14 mouse cellular contexts compared by ENCODE assay signal in the genomic region with DNA sequence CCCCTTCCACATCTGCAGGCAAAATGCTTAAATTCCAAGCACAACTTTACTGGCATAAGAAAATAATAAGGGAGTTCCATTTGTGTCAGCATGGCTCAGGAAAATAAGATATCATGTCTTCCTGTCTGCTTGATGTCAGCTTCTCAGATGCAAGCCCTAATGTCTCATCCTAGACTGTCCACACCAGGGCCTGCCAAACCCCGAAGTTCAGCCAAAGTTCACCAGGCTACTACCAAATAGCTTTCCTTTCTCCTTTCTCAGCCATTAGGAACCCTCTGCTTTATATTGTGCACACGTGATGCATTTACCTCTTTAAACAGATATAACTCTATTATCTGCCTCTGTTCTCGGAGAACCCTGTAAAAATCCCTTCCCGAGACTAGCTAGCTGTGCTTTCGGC.
DNase-seq lines count a peak whose midpoint lies in the region; ATAC-seq lines count a peak whose summit lies in the region.
"Had no signal": no experiment of that assay in that cellular context is flagged by ENCODE, and none has a peak within 500 bp of the region (broad histone marks: within the 10 kb centered on the region; RNA-seq: fewer than 3 reads in every experiment).

No protein-coding gene starts in this region.

- no peak overlapping the region for H3K9ac ChIP-seq in forebrain, embryonic 11.5 days (ENCODE audit: low read length)
- H3K9ac ChIP-seq in forebrain, embryonic 15.5 days (replicated peaks): no peak overlapping the region
- H3K9ac ChIP-seq in limb, embryonic 13.5 days: no peak overlapping the region
- H3K9ac ChIP-seq: hindbrain, embryonic 13.5 days; midbrain, embryonic 12.5 days had no signal

- H3K4me3 ChIP-seq in forebrain, embryonic 11.5 days (ENCODE audit: low read depth, low read length): no peak overlapping the region
- H3K4me3 ChIP-seq in forebrain, embryonic 15.5 days: no peak overlapping the region
- no peak overlapping the region for H3K4me3 ChIP-seq in limb, embryonic 13.5 days
- no peak overlapping the region for H3K4me3 ChIP-seq in limb, embryonic 10.5 days
- H3K4me3 ChIP-seq: hindbrain, embryonic 13.5 days; midbrain, embryonic 12.5 days had no signal

- WGBS in forebrain, embryonic 11.5 days: 87% methylated on average over 5 of the region's 5 CpGs
- 84% methylated on average over 5 of the region's 5 CpGs for WGBS in forebrain, embryonic 15.5 days
- 69% methylated on average over 5 of the region's 5 CpGs for WGBS in limb, embryonic 13.5 days
- WGBS in limb, embryonic 10.5 days: 87% methylated on average over 5 of the region's 5 CpGs

- no peaks in the 10 kb centered on the region for H3K36me3 ChIP-seq in forebrain, embryonic 11.5 days (ENCODE audit: control insufficient read depth, insufficient read depth, low read length)
- no peaks in the 10 kb centered on the region for H3K36me3 ChIP-seq in forebrain, embryonic 15.5 days
- H3K36me3 ChIP-seq in limb, embryonic 13.5 days: no peaks in the 10 kb centered on the region
- H3K36me3 ChIP-seq in limb, embryonic 10.5 days: no peaks in the 10 kb centered on the region
- H3K36me3 ChIP-seq: hindbrain, embryonic 13.5 days; midbrain, embryonic 12.5 days had no signal

- no peak overlapping the region for H3K27ac ChIP-seq in forebrain, embryonic 11.5 days (ENCODE audit: low read depth, low read length)
- H3K27ac ChIP-seq in forebrain, embryonic 15.5 days (replicated peaks): no peak overlapping the region
- H3K27ac ChIP-seq in limb, embryonic 13.5 days: no peak overlapping the region
- H3K27ac ChIP-seq in limb, embryonic 10.5 days: no peak overlapping the region
- H3K27ac ChIP-seq: hindbrain, embryonic 13.5 days; midbrain, embryonic 12.5 days had no signal

- ATAC-seq in forebrain, embryonic 11.5 days (replicated peaks; ENCODE audit: low FRiP score): no peak
- no peak for ATAC-seq in forebrain, embryonic 15.5 days (replicated peaks)
- peak; percentile 27; the same call in 1 of the 2 replicates for ATAC-seq in limb, embryonic 13.5 days (ENCODE audit: low FRiP score, low read depth)
- ATAC-seq: Patski had no signal

- DNase-seq in forebrain, embryonic 11.5 days (ENCODE audit: low spot score): peak; percentile 9
- DNase-seq in limb, embryonic 10.5 days (ENCODE audit: low spot score): no peak
- DNase-seq in Muller cell, postnatal 12 days (ENCODE audit: inconsistent ontology term): peak; percentile 75
- DNase-seq in heart, postnatal 4 days: peak; percentile 63
- DNase-seq in right cerebral cortex, postnatal 25 days: no peak
- DNase-seq in adrenal gland, adult (ENCODE audit: inconsistent age in 2 of 2, low spot score in 1 of 2): no peak
- DNase-seq: cerebellum, postnatal 14 days; kidney, adult 2 months; left cerebral cortex, postnatal 4 days had no signal

- no peaks in the 10 kb centered on the region for H3K9me3 ChIP-seq in forebrain, embryonic 11.5 days (ENCODE audit: control insufficient read depth, low read length)
- H3K9me3 ChIP-seq in forebrain, embryonic 15.5 days: no peaks in the 10 kb centered on the region
- no peaks in the 10 kb centered on the region for H3K9me3 ChIP-seq in limb, embryonic 13.5 days
- no peaks in the 10 kb centered on the region for H3K9me3 ChIP-seq in limb, embryonic 10.5 days (replicated peaks)
- H3K9me3 ChIP-seq: hindbrain, embryonic 13.5 days; midbrain, embryonic 12.5 days had no signal

- H3K4me1 ChIP-seq in forebrain, embryonic 11.5 days (replicated peaks; ENCODE audit: control insufficient read depth, insufficient read depth, low read length): no peaks in the 10 kb centered on the region
- H3K4me1 ChIP-seq in forebrain, embryonic 15.5 days: no peaks in the 10 kb centered on the region
- peaks cover 44% of the 10 kb centered on the region for H3K4me1 ChIP-seq in limb, embryonic 13.5 days
- peaks cover 33% of the 10 kb centered on the region for H3K4me1 ChIP-seq in limb, embryonic 10.5 days
- H3K4me1 ChIP-seq: midbrain, embryonic 12.5 days had no signal

- H3K4me2 ChIP-seq in forebrain, embryonic 11.5 days (ENCODE audit: low read depth, low read length, severe bottlenecking): no peak overlapping the region
- no peak overlapping the region for H3K4me2 ChIP-seq in forebrain, embryonic 15.5 days (replicated peaks)
- H3K4me2 ChIP-seq in limb, embryonic 13.5 days (replicated peaks): no peak overlapping the region
- H3K4me2 ChIP-seq: hindbrain, embryonic 13.5 days; midbrain, embryonic 12.5 days had no signal

- H3K27me3 ChIP-seq in forebrain, embryonic 11.5 days (ENCODE audit: control insufficient read depth, insufficient read depth, low read length): no peaks in the 10 kb centered on the region
- no peaks in the 10 kb centered on the region for H3K27me3 ChIP-seq in forebrain, embryonic 15.5 days
- H3K27me3 ChIP-seq in limb, embryonic 13.5 days: peaks cover 5% of the 10 kb centered on the region; the same call in 1 of the 2 replicates
- H3K27me3 ChIP-seq in limb, embryonic 10.5 days (ENCODE audit: low read depth, poor library complexity, severe bottlenecking): peaks cover 28% of the 10 kb centered on the region
- H3K27me3 ChIP-seq: hindbrain, embryonic 13.5 days; midbrain, embryonic 12.5 days; Patski had no signal

Comparison
In these comparisons a context has a peak if more than half of its experiments do, and no peak if none do; other contexts are left out.
1. DNase-seq: peak in forebrain, embryonic 11.5 days (single experiment), Muller cell, postnatal 12 days (single experiment) and heart, postnatal 4 days (single experiment); none in limb, embryonic 10.5 days (single experiment), right cerebral cortex, postnatal 25 days (single experiment) and adrenal gland, adult (0 of 2).